Mouse (Mus musculus) lung, adult 2 months (tissue): Measurements from ENCODE around the gene Kif26b.
A peak's percentile ranks its signal among the peaks of the same experiment; 100 is the strongest.

Experiments used
- CTCF ChIP-seq: fragments of 200-500 bp; IDR thresholded peaks from 2 replicates; pipeline ENCODE4 v1.5.1; 2011; ENCODE audit warnings: mild to moderate bottlenecking, low read length, control low read depth; ENCODE audit not compliant: insufficient read depth
- POLR2A ChIP-seq: fragments of 200-500 bp; IDR thresholded peaks from 2 replicates; pipeline ENCODE4 v1.6.1; 2011; ENCODE audit warnings: low read depth, mild to moderate bottlenecking, control low read depth, low read length, borderline replicate concordance; ENCODE audit errors: extremely low read depth

DNA sequence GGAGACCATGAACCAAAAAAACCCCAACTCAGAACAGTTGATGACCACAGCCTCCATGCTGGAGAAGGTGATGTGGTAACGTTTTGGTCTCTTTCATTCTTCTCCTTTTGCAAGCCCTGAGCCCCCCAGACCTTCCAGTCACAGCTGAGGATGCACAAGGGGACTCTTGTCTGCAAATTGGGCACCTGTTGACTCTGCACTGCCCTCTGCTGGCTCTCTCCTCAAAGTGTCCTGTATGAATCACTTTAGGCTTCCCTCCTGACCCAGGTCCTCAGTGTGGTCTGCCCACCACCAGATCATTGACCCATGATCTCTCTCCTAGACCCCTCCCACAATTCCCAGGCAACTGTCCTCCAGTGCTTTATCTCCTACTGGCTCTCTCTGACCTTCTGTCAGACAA is 32.1 kb upstream of the Kif26b start:
- TF ChIP-seq CTCF: peak; percentile 58
- TF ChIP-seq POLR2A: no peak
